Mouse (Mus musculus) testis, adult 2 months (tissue): Measurements from ENCODE around the gene S100a9.

Source experiments
- CTCF ChIP-seq: fragments of 200-500 bp; IDR thresholded peaks from 2 replicates; pipeline ENCODE4 v1.5.1; 2012; ENCODE audit warnings: low read depth, mild to moderate bottlenecking, inconsistent platforms, low read length, moderate library complexity; ENCODE audit not compliant: control insufficient read depth, insufficient read depth, insufficient replicate concordance
- POLR2A ChIP-seq: fragments of 200-500 bp; IDR thresholded peaks from 2 replicates; pipeline ENCODE4 v1.6.1; 2012; ENCODE audit warnings: low read depth, mild to moderate bottlenecking, inconsistent platforms, low read length, moderate library complexity; ENCODE audit not compliant: control insufficient read depth

DNA sequence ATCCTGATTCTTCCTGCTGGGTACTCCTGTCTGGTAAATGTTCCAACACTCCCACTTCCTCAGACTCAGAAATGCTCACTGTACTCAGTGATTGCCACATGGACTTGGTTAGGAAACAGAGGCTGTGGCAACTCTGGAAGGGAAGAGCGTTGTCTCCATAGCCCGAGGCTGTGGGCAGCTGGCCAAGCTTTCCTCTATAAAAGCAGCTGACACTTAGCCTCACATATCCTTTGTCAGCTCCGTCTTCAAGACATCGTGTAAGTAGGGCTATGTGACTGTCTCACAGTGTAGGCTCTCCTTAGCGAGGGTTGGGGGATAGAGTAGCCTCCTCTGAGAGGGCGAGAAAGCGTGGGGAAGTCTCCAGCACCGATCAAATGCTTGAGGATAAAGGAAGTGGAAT, 26.7 kb downstream of the S100a9 start, which contains the start of gene S100a8:
- no peak for TF ChIP-seq CTCF
- TF ChIP-seq POLR2A, result no peak
